Mouse (Mus musculus) forebrain, embryonic 13.5 days (tissue): ENCODE data around the gene Tbrg4. TPM values are rescaled to one million over a fixed set of nuclear protein-coding genes. Genes with fewer than 3 reads are reported as not detected.

Source experiments
- ATAC-seq: fragments of 200-750 bp; cut with Nextera tagmentation; 2 replicates; pipeline ENCODE4 v1.8.0; 2017
- H3K27ac ChIP-seq: fragments of 300-500 bp; sonication (generic); 2 replicates; pipeline ENCODE4 v1.5.1; 2015; ENCODE audit warnings: inconsistent platforms, mild to moderate bottlenecking, moderate library complexity
- H3K27me3 ChIP-seq: fragments of 300-500 bp; sonication (generic); 2 replicates; pipeline ENCODE4 v1.6.1; 2015; ENCODE audit warnings: mild to moderate bottlenecking, inconsistent platforms
- H3K36me3 ChIP-seq: fragments of 300-500 bp; sonication (generic); 2 replicates; pipeline ENCODE4 v1.6.1; 2015; ENCODE audit warnings: mild to moderate bottlenecking, inconsistent platforms; ENCODE audit not compliant: poor library complexity, severe bottlenecking
- H3K4me1 ChIP-seq: fragments of 300-500 bp; sonication (generic); 2 replicates; pipeline ENCODE4 v1.6.1; 2015; ENCODE audit warnings: inconsistent platforms
- H3K4me2 ChIP-seq: fragments of 300-500 bp; sonication (generic); 2 replicates; pipeline ENCODE4 v1.6.1; 2015; ENCODE audit warnings: inconsistent platforms, mild to moderate bottlenecking, moderate library complexity
- H3K4me3 ChIP-seq: fragments of 300-500 bp; sonication (generic); 2 replicates; pipeline ENCODE4 v1.5.1; 2015; ENCODE audit warnings: mild to moderate bottlenecking, inconsistent platforms
- H3K9ac ChIP-seq: fragments of 300-500 bp; sonication (generic); 2 replicates; pipeline ENCODE4 v1.6.1; 2015; ENCODE audit warnings: mild to moderate bottlenecking, inconsistent platforms
- H3K9me3 ChIP-seq: fragments of 300-500 bp; sonication (generic); replicated peaks from 2 replicates; pipeline ENCODE4 v1.6.1; 2016; ENCODE audit warnings: inconsistent platforms
- WGBS: fragments of 180-500 bp; shearing (Covaris S2); methylation state at CpG from one replicate; pipeline ENCODE4 v1.1.7; 2015; 5-methylcytosine and 5-hydroxymethylcytosine counted together
- polyA plus RNA-seq: library from polyadenylated mRNA; unstranded; fragments of >200 nt; fragmentation: Nextera tagmentation; extraction: Ambion mirVana; gene quantifications from 2 replicates; pipeline ENCODE4 v1.2.1, GENCODE M21; 2015

Gene Tbrg4
- polyA plus RNA-seq, 1 experiment from 2014 or later, result 32.1 TPM

GRCm38 (mm10) chr11:6599011-6599681 is 26.7 kb downstream of the Tbrg4 start:
- peak overlapping the region; percentile 57 for H3K4me2 ChIP-seq
- ATAC-seq, result peak; percentile 11
- H3K9me3 ChIP-seq, result no peaks in the 10 kb centered on the region
- H3K36me3 ChIP-seq, result peaks cover 78% of the 10 kb centered on the region
- peak overlapping the region; percentile 61 for H3K27ac ChIP-seq
- peak overlapping the region; percentile 28 for H3K4me3 ChIP-seq
- 16% methylated on average over 26 of the region's 27 CpGs for WGBS
- no peaks in the 10 kb centered on the region for H3K27me3 ChIP-seq
- peaks cover 43% of the 10 kb centered on the region for H3K4me1 ChIP-seq
- H3K9ac ChIP-seq, result peak overlapping the region; percentile 61

DNA sequence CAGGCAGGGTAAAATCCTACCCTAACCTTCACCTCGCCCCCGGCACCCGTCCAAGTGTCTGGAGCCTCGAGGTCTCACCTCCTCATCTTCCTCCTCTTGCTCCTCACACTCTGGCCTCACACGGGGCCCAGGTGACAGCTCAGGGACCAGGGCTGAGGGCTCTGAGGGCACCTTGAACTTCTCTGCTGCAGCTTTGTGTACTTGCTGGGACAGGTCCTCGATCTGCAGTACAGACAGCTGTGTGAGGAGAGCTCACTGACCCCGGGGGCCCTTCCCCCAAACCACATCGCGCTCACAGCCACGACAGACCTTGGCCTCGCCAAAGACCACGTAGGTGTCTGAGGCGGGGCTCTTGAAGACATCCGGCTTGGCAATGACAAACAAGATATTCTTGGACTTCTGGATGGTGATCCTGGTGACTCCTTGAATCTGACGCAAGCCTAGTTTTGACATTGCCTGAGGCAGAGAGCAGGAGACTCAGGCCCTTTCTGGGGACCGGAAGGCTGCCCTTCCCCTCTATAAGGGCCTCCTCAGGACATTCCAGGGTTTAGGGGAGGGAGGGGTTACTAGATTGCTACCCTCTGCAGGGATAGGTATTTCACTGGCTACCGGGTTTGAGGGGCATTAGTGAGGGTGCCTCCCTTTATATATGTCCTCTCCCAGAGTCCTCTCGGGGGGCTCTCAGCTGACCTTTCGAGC is 27.5 kb downstream of the Tbrg4 start:
- Histone ChIP-seq H3K9me3 (no peaks in the 10 kb centered on the region), H3K4me3 (peak overlapping the region; percentile 28), H3K4me2 (peak overlapping the region; percentile 57), H3K27me3 (no peaks in the 10 kb centered on the region), H3K36me3 (peaks cover 86% of the 10 kb centered on the region), H3K4me1 (peaks cover 35% of the 10 kb centered on the region), H3K9ac (peak overlapping the region; percentile 61), H3K27ac (peak overlapping the region; percentile 61)
- 61% methylated on average over 19 of the region's 19 CpGs for WGBS
- ATAC-seq, result peak; percentile 14

DNA sequence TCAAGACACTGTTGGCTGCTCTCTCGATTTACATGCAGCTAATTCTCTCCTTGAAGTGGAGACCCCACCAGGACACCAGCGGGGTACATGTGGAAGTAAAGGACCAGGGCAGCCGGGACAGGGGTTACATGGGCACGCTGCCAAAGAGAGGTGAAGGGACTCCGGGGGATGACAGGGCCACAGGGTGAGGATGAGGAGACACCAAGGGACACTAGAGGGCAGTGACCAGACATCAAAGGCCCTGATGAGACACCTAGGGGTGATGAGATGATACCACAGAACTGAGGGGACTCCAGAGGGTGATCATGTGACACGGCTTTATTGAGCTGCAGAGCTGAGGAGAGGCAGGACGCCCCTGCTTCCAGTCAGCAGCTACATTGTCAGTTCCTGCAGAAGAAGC is 28.3 kb downstream of the Tbrg4 start:
- Histone ChIP-seq H3K9ac (no peak overlapping the region), H3K27me3 (no peaks in the 10 kb centered on the region), H3K4me3 (no peak overlapping the region), H3K9me3 (no peaks in the 10 kb centered on the region), H3K36me3 (peaks cover 88% of the 10 kb centered on the region), H3K4me2 (no peak overlapping the region), H3K4me1 (peaks cover 27% of the 10 kb centered on the region), H3K27ac (no peak overlapping the region)
- whole genome bisulfite sequencing, result 71% methylated on average over 7 of the region's 7 CpGs
- ATAC-seq, result no peak

DNA sequence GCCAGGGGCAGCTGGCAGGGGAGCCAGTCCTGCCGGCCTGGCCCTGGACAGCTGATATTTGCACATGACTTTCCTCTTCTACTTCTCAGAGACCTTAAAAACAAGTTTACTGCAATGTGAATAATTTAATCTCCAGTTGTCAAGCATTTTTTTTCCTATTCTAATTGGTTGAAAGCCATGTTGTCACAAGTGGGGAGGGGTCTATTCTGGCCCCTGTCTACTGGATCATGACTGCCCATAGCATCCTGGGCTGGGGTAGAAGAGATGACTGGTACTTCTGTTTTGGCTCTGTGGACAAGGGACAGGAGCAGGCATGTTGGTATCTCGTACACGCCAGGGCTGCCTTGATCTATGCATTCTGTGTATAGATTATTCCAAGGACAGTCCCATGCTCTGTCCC is 29.3 kb downstream of the Tbrg4 start:
- WGBS, result 79% methylated on average over 3 of the region's 3 CpGs
- H3K4me2 ChIP-seq, result no peak overlapping the region
- H3K4me1 ChIP-seq, result peaks cover 25% of the 10 kb centered on the region
- H3K36me3 ChIP-seq, result peaks cover 88% of the 10 kb centered on the region
- ATAC-seq, result no peak
- no peak overlapping the region for H3K4me3 ChIP-seq
- H3K27ac ChIP-seq, result no peak overlapping the region
- H3K9ac ChIP-seq, result no peak overlapping the region
- no peaks in the 10 kb centered on the region for H3K27me3 ChIP-seq
- H3K9me3 ChIP-seq, result no peaks in the 10 kb centered on the region

DNA sequence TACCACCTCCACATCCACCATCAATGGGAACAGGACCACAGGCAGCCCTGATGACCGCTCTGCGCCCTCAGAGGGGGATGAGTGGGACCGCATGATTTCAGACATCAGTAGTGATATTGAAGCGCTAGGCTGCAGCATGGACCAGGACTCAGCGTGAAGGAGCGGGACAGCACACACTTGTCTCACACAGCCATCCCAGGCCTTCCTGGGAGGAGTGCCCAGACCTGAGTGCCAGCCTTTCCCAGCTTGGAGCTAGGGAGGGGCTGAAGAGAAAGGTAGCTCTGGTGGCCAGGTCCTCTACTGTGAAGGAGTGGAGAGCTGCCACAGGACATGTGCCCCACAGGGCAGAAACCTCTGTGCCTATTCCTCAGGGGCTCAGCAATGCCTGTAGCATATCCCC is 29.7 kb downstream of the Tbrg4 start:
- Histone ChIP-seq H3K4me3 (no peak overlapping the region), H3K9me3 (no peaks in the 10 kb centered on the region), H3K4me2 (no peak overlapping the region), H3K36me3 (peaks cover 88% of the 10 kb centered on the region), H3K9ac (no peak overlapping the region), H3K27ac (no peak overlapping the region), H3K4me1 (peaks cover 25% of the 10 kb centered on the region), H3K27me3 (no peaks in the 10 kb centered on the region)
- no peak for ATAC-seq
- 98% methylated on average over 6 of the region's 6 CpGs for WGBS

- ATAC-seq, result no peak
- Histone ChIP-seq H3K4me1 (peaks cover 24% of the 10 kb centered on the region), H3K36me3 (peaks cover 88% of the 10 kb centered on the region), H3K4me3 (no peak overlapping the region), H3K9ac (no peak overlapping the region), H3K27me3 (no peaks in the 10 kb centered on the region), H3K9me3 (no peaks in the 10 kb centered on the region), H3K27ac (no peak overlapping the region), H3K4me2 (no peak overlapping the region)
- WGBS, result 91% methylated on average over 5 of the region's 5 CpGs
These were observed 30.5 kb downstream of the Tbrg4 start for GRCm38 (mm10) chr11:6595339-6595738.

- Histone ChIP-seq H3K4me2 (no peak overlapping the region), H3K4me3 (no peak overlapping the region), H3K36me3 (peaks cover 90% of the 10 kb centered on the region), H3K9ac (no peak overlapping the region), H3K27ac (no peak overlapping the region), H3K4me1 (peaks cover 19% of the 10 kb centered on the region), H3K9me3 (no peaks in the 10 kb centered on the region), H3K27me3 (no peaks in the 10 kb centered on the region)
- no peak for ATAC-seq
- WGBS, result 87% methylated on average over 6 of the region's 6 CpGs
These were observed 31.0 kb downstream of the Tbrg4 start for GRCm38 (mm10) chr11:6594845-6595244.

DNA sequence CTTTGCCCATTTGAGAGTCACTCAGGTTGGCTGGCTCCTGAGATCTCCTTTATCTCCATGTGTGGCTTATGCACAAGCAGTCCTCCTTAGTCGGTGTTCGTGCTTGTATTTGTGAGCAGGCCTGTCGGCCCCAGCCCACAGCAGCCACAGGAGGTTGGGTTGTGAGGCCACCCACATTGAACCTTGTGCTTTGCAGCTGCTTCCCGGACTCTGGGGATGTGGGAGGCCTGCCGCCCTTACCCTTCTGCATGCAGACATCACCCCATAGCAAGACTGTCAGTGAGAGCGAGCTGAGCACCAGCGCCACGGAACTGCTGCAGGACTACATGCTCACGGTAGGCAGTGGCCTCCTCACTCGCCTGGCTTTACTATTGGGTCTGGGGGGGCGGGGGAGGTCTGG is 32.5 kb downstream of the Tbrg4 start:
- Histone ChIP-seq H3K9me3 (no peaks in the 10 kb centered on the region), H3K36me3 (peaks cover 97% of the 10 kb centered on the region), H3K27ac (no peak overlapping the region), H3K4me1 (peaks cover 5% of the 10 kb centered on the region; the same call in 1 of the 2 replicates), H3K4me3 (no peak overlapping the region), H3K9ac (no peak overlapping the region), H3K4me2 (no peak overlapping the region), H3K27me3 (no peaks in the 10 kb centered on the region)
- 84% methylated on average over 11 of the region's 11 CpGs for WGBS
- ATAC-seq, result no peak

DNA sequence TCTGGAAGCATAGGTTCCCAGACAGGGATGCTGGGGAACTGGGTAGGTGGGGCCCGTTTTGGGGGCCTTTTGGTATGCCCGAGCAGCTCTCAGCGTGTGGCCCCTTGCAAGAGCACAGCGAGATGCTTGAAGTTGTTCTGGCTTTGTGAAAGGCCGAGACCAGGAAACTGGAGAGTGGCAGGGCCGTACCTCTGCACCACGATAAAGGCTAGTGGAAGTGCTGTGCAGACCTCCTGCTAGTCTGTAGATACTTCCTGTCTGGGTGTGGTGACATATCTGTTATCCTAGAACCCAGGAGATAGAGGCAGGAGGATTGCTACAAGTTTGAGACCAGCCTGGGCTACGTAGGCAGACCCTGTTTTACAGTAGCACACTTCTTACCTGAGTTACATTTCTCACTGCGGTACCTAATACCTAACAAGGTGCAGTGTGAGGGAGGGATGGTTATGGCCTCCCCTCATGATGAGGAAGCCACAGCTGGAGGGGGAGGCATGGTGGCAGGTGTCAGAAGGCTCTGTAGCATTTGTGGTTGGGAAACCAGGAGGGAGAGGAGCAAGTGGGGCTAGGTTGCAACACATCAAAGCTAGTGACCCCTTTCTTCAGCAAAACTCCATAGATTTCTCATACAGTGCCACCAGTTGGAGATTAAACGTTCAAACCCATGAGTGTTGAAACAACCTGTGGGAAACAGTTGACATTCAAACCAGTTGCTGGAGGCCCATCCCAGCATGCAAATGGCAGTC is 34.8 kb downstream of the Tbrg4 start:
- H3K4me1 ChIP-seq, result no peaks in the 10 kb centered on the region
- 83% methylated on average over 10 of the region's 10 CpGs for WGBS
- H3K27ac ChIP-seq, result no peak overlapping the region
- no peaks in the 10 kb centered on the region for H3K9me3 ChIP-seq
- no peak for ATAC-seq
- no peak overlapping the region for H3K9ac ChIP-seq
- H3K27me3 ChIP-seq, result no peaks in the 10 kb centered on the region
- H3K4me3 ChIP-seq, result no peak overlapping the region
- no peak overlapping the region for H3K4me2 ChIP-seq
- H3K36me3 ChIP-seq, result peaks cover 91% of the 10 kb centered on the region

GRCm38 (mm10) chr11:6589838-6590237 is 36.0 kb downstream of the Tbrg4 start:
- no peak overlapping the region for H3K4me2 ChIP-seq
- peaks cover 89% of the 10 kb centered on the region for H3K36me3 ChIP-seq
- H3K9me3 ChIP-seq, result no peaks in the 10 kb centered on the region
- no peaks in the 10 kb centered on the region for H3K27me3 ChIP-seq
- H3K9ac ChIP-seq, result no peak overlapping the region
- WGBS, result 93% methylated on average over 7 of the region's 7 CpGs
- no peak overlapping the region for H3K27ac ChIP-seq
- ATAC-seq, result no peak
- H3K4me3 ChIP-seq, result no peak overlapping the region
- H3K4me1 ChIP-seq, result no peaks in the 10 kb centered on the region

DNA sequence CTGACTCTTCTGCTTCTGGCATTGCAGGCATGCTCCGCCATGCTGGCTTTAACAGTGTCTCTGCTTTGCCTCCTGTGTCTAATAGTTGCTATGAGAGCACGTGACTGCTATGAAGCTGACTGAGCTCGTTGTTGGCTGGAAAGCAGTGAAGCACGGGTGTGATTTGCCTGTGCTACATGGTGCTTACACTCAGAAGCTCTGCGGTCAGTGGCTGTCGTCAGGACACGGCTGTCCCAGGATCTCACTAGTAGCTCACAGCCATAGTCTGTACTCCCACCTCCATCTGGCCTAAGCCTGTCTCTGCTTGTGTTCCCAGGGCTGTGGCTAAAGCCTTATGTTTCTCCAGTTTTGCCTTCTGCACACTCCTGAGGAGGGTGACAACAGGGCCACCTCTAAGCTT is 37.6 kb downstream of the Tbrg4 start:
- no peak overlapping the region for H3K4me3 ChIP-seq
- no peaks in the 10 kb centered on the region for H3K9me3 ChIP-seq
- no peak overlapping the region for H3K27ac ChIP-seq
- H3K9ac ChIP-seq, result no peak overlapping the region
- no peaks in the 10 kb centered on the region for H3K27me3 ChIP-seq
- H3K4me1 ChIP-seq, result no peaks in the 10 kb centered on the region
- no peak for ATAC-seq
- WGBS, result 94% methylated on average over 7 of the region's 7 CpGs
- H3K36me3 ChIP-seq, result peaks cover 78% of the 10 kb centered on the region
- no peak overlapping the region for H3K4me2 ChIP-seq

- no peak overlapping the region for H3K4me3 ChIP-seq
- peaks cover 72% of the 10 kb centered on the region for H3K36me3 ChIP-seq
- no peaks in the 10 kb centered on the region for H3K27me3 ChIP-seq
- no peak for ATAC-seq
- WGBS, result 95% methylated on average over 7 of the region's 7 CpGs
- no peak overlapping the region for H3K9ac ChIP-seq
- no peaks in the 10 kb centered on the region for H3K4me1 ChIP-seq
- no peaks in the 10 kb centered on the region for H3K9me3 ChIP-seq
- H3K27ac ChIP-seq, result no peak overlapping the region
- no peak overlapping the region for H3K4me2 ChIP-seq
These were observed 38.5 kb downstream of the Tbrg4 start for GRCm38 (mm10) chr11:6587249-6587940.
